Mouse (Mus musculus): ENCODE data around the gene Rnf214.
"Not testable (repeated sequence)": the region's sequence is repeated elsewhere in the genome, so short reads cannot be mapped to it uniquely, and the experiment has no call there.

Rnf214 gene

GRCm38 (mm10) chr9:45849528-45850408 lies 56.9 kb downstream of the Rnf214 start:
- DNase-seq = no peak

GRCm38 (mm10) chr9:45846891-45847460 lies 59.7 kb downstream of the Rnf214 start:
- no peak for DNase-seq

- DNase-seq = not testable (repeated sequence)
These were observed 60.5 kb downstream of the Rnf214 start for GRCm38 (mm10) chr9:45846176-45846575.

- DNase-seq = no peak
These were observed 61.2 kb downstream of the Rnf214 start for GRCm38 (mm10) chr9:45845541-45845940.

- no peak for DNase-seq
These were observed 62.9 kb downstream of the Rnf214 start for GRCm38 (mm10) chr9:45843780-45844179.

- DNase-seq = no peak
These were observed 63.7 kb downstream of the Rnf214 start for GRCm38 (mm10) chr9:45843007-45843406.

GRCm38 (mm10) chr9:45841458-45841857 lies 65.3 kb downstream of the Rnf214 start:
- no peak for DNase-seq

GRCm38 (mm10) chr9:45840331-45840730 lies 66.4 kb downstream of the Rnf214 start:
- DNase-seq = no peak

GRCm38 (mm10) chr9:45839982-45840300 lies 66.8 kb downstream of the Rnf214 start:
- no peak for DNase-seq

GRCm38 (mm10) chr9:45839139-45839981 lies 67.4 kb downstream of the Rnf214 start:
- DNase-seq = peak; percentile 28

GRCm38 (mm10) chr9:45838434-45839138 lies 68.1 kb downstream of the Rnf214 start, which contains the start of gene Bace1:
TSS of gene Bace1 (plus strand) at chr9:45838580.
- peak; percentile 94 for DNase-seq

- no peak for DNase-seq
These were observed 68.7 kb downstream of the Rnf214 start for GRCm38 (mm10) chr9:45838069-45838433.

- no peak for DNase-seq
These were observed 73.2 kb downstream of the Rnf214 start for GRCm38 (mm10) chr9:45833461-45833860.

GRCm38 (mm10) chr9:45832898-45833297 lies 73.8 kb downstream of the Rnf214 start:
- DNase-seq = no peak

GRCm38 (mm10) chr9:45829107-45829506 lies 77.6 kb downstream of the Rnf214 start:
- peak; percentile 91 for DNase-seq

- DNase-seq = peak; percentile 94
These were observed 78.3 kb downstream of the Rnf214 start, which contains the start of gene Cep164 for GRCm38 (mm10) chr9:45828291-45828963. TSS of gene Cep164 (minus strand) at chr9:45828691.

GRCm38 (mm10) chr9:45827663-45828290 lies 78.9 kb downstream of the Rnf214 start:
- no peak for DNase-seq

- no peak for DNase-seq
These were observed 88.2 kb downstream of the Rnf214 start for GRCm38 (mm10) chr9:45818406-45819011.

GRCm38 (mm10) chr9:45815525-45815924 lies 91.2 kb downstream of the Rnf214 start:
- DNase-seq = no peak

GRCm38 (mm10) chr9:45815113-45815512 lies 91.6 kb downstream of the Rnf214 start:
- no peak for DNase-seq
